Mouse (Mus musculus): ENCODE results near the gene Dedd2. TPM values are rescaled to one million over a fixed set of nuclear protein-coding genes. Genes with fewer than 3 reads are reported as not detected.

Gene Dedd2
- total and polyA plus RNA-seq, 2 experiments from 2014 or later, result 9.5 to 33.8 TPM

- Histone ChIP-seq H3K36me3 (replicated peaks; ENCODE audit: control insufficient read depth, insufficient read depth, low read length) (no peaks in the 10 kb centered on the region), H3K4me2 (ENCODE audit: low read depth, low read length) (no peak overlapping the region), H3K4me1 (ENCODE audit: control insufficient read depth, insufficient read depth) (0 out of 2 replicates have a peak, but pooled peaks cover 3% of the 10 kb centered on the region), H3K9me3 (replicated peaks; ENCODE audit: control insufficient read depth, low read length) (no peaks in the 10 kb centered on the region), H3K9ac (replicated peaks; ENCODE audit: low read depth, low read length) (no peak overlapping the region), H3K27ac (ENCODE audit: low read depth) (no peak overlapping the region), H3K4me3 (ENCODE audit: low read depth, low read length) (no peak overlapping the region), H3K27me3 (ENCODE audit: control insufficient read depth, insufficient read depth, low read length) (peaks cover 54% of the 10 kb centered on the region)
- no peak for DNase-seq (ENCODE audit: low spot score)
- ATAC-seq (ENCODE audit: insufficient read depth, low read depth), result no peak
- 66% methylated on average over 6 of the region's 6 CpGs for WGBS
- TF ChIP-seq CTCF (IDR thresholded peaks at IDR 0.05; ENCODE audit: low read depth) (no peak), EP300 (IDR thresholded peaks at IDR 0.05; ENCODE audit: low read depth) (no peak)
Observed at GRCm38 (mm10) chr7:25184091-25184490, 36.3 kb downstream of the Dedd2 start.

GRCm38 (mm10) chr7:25181814-25182213 is 38.6 kb downstream of the Dedd2 start:
- H3K27ac ChIP-seq (ENCODE audit: low read depth), result no peak overlapping the region
- peaks cover 77% of the 10 kb centered on the region for H3K27me3 ChIP-seq (ENCODE audit: control insufficient read depth, insufficient read depth, low read length)
- 8% methylated on average over 21 of the region's 21 CpGs for WGBS
- no peak overlapping the region for H3K9ac ChIP-seq (replicated peaks; ENCODE audit: low read depth, low read length)
- H3K9me3 ChIP-seq (replicated peaks; ENCODE audit: control insufficient read depth, low read length), result no peaks in the 10 kb centered on the region
- no peak for ATAC-seq (ENCODE audit: insufficient read depth, low read depth)
- no peak for DNase-seq (ENCODE audit: low spot score)
- H3K4me2 ChIP-seq (ENCODE audit: low read depth, low read length), result peak overlapping the region; percentile 30; the same call in 1 of the 2 replicates
- H3K4me1 ChIP-seq (ENCODE audit: control insufficient read depth, insufficient read depth), result peaks cover 10% of the 10 kb centered on the region; the same call in 1 of the 2 replicates
- H3K4me3 ChIP-seq (ENCODE audit: low read depth, low read length), result 0 out of 2 replicates have a peak overlapping the region, but pooled peaks have one; percentile 9
- TF ChIP-seq EP300 (IDR thresholded peaks at IDR 0.05; ENCODE audit: low read depth) (no peak), CTCF (IDR thresholded peaks at IDR 0.05; ENCODE audit: low read depth) (no peak)
- H3K36me3 ChIP-seq (replicated peaks; ENCODE audit: control insufficient read depth, insufficient read depth, low read length), result no peaks in the 10 kb centered on the region

- peaks cover 10% of the 10 kb centered on the region; the same call in 1 of the 2 replicates for H3K4me1 ChIP-seq (ENCODE audit: control insufficient read depth, insufficient read depth)
- no peak overlapping the region for H3K27ac ChIP-seq (ENCODE audit: low read depth)
- H3K9ac ChIP-seq (replicated peaks; ENCODE audit: low read depth, low read length), result no peak overlapping the region
- 0 out of 2 replicates have a peak overlapping the region, but pooled peaks have one; percentile 9 for H3K4me3 ChIP-seq (ENCODE audit: low read depth, low read length)
- DNase-seq (ENCODE audit: low spot score) (no peak), ATAC-seq (ENCODE audit: insufficient read depth, low read depth) (no peak)
- H3K27me3 ChIP-seq (ENCODE audit: control insufficient read depth, insufficient read depth, low read length), result peaks cover 82% of the 10 kb centered on the region
- TF ChIP-seq CTCF (IDR thresholded peaks at IDR 0.05; ENCODE audit: low read depth) (peak; percentile 50), EP300 (IDR thresholded peaks at IDR 0.05; ENCODE audit: low read depth) (no peak)
- H3K4me2 ChIP-seq (ENCODE audit: low read depth, low read length), result peak overlapping the region; percentile 30; the same call in 1 of the 2 replicates
- no peaks in the 10 kb centered on the region for H3K36me3 ChIP-seq (replicated peaks; ENCODE audit: control insufficient read depth, insufficient read depth, low read length)
- 1% methylated on average over 15 of the region's 15 CpGs for WGBS
- H3K9me3 ChIP-seq (replicated peaks; ENCODE audit: control insufficient read depth, low read length), result no peaks in the 10 kb centered on the region
Observed at GRCm38 (mm10) chr7:25181331-25181790, 39.1 kb downstream of the Dedd2 start.

- Histone ChIP-seq H3K36me3 (replicated peaks; ENCODE audit: control insufficient read depth, insufficient read depth, low read length) (no peaks in the 10 kb centered on the region), H3K9me3 (replicated peaks; ENCODE audit: control insufficient read depth, low read length) (no peaks in the 10 kb centered on the region), H3K4me3 (ENCODE audit: low read depth, low read length) (no peak overlapping the region), H3K27me3 (ENCODE audit: control insufficient read depth, insufficient read depth, low read length) (peaks cover 90% of the 10 kb centered on the region), H3K27ac (ENCODE audit: low read depth) (no peak overlapping the region), H3K4me1 (ENCODE audit: control insufficient read depth, insufficient read depth) (peaks cover 10% of the 10 kb centered on the region; the same call in 1 of the 2 replicates), H3K4me2 (ENCODE audit: low read depth, low read length) (no peak overlapping the region), H3K9ac (replicated peaks; ENCODE audit: low read depth, low read length) (no peak overlapping the region)
- ATAC-seq (ENCODE audit: insufficient read depth, low read depth), result no peak
- TF ChIP-seq CTCF (IDR thresholded peaks at IDR 0.05; ENCODE audit: low read depth) (no peak), EP300 (IDR thresholded peaks at IDR 0.05; ENCODE audit: low read depth) (no peak)
- no peak for DNase-seq (ENCODE audit: low spot score)
- WGBS, result 8% methylated on average over 6 of the region's 6 CpGs
Observed at GRCm38 (mm10) chr7:25180512-25180911, 39.9 kb downstream of the Dedd2 start.

- Histone ChIP-seq H3K9me3 (replicated peaks; ENCODE audit: control insufficient read depth, low read length) (no peaks in the 10 kb centered on the region), H3K4me3 (ENCODE audit: low read depth, low read length) (peak within 1 kb of the TSS; percentile 51), H3K36me3 (replicated peaks; ENCODE audit: control insufficient read depth, insufficient read depth, low read length) (no peaks in the 10 kb centered on the region), H3K4me1 (ENCODE audit: control insufficient read depth, insufficient read depth) (peaks cover 10% of the 10 kb centered on the region; the same call in 1 of the 2 replicates), H3K4me2 (ENCODE audit: low read depth, low read length) (peak within 1 kb of the TSS; percentile 91), H3K27ac (ENCODE audit: low read depth) (no peak within 1 kb of the TSS), H3K9ac (replicated peaks; ENCODE audit: low read depth, low read length) (no peak within 1 kb of the TSS), H3K27me3 (ENCODE audit: control insufficient read depth, insufficient read depth, low read length) (peaks cover 98% of the 10 kb centered on the region)
- ATAC-seq (ENCODE audit: insufficient read depth, low read depth) (peak; percentile 80), DNase-seq (ENCODE audit: low spot score) (peak; percentile 35)
- TF ChIP-seq CTCF (IDR thresholded peaks at IDR 0.05; ENCODE audit: low read depth), result peak; percentile 30
- no peak for TF ChIP-seq EP300 (IDR thresholded peaks at IDR 0.05; ENCODE audit: low read depth)
- WGBS, result under 1% methylated on average over 43 of the region's 56 CpGs
Observed at GRCm38 (mm10) chr7:25179606-25180161, 40.7 kb downstream of the Dedd2 start, which contains the start of gene Pou2f2. Gene Pou2f2 (minus strand): TSS chr7:25179726.
